Mouse (Mus musculus): ENCODE measurements around the gene Sim2.

The Sim2 gene

DNA sequence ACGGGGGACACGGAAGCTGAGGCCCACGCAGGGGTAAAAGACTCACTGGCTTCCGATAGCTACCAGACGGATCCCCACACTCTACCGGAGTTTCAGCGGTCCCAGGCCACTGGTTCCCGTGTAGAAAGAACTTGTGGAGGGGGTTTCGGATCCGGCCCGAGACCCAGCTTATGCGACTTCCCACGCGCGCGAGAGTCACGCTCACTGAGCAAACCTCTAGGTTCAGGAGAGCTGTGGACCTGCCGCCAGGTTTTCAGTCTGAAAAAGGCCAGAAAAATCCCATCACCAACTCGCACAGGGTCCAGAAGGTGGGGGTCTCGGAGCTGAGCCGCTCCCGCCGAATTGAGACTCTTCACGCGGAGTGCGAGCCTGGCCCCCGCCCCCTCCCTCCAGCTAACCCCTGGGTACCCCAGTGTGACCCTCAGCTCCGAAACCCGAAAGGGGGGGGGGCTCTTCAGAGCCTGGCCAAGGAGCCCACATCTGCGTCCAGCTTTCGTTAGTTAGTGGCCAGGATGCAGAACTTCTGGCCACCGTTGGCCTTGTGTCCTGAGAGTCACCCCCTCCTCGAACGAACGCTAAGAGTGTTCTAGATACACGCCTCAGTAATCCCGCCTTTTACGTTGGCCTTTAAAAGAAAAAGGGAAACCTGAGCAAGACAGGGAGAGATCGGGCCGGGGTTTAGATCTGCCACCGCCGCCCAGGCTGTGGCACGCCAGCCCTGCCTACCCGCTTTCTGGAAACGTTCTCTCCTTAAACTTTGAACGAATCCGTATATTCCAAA is 5.5 kb upstream of the Sim2 start:
- DNase-seq: no peak

DNA sequence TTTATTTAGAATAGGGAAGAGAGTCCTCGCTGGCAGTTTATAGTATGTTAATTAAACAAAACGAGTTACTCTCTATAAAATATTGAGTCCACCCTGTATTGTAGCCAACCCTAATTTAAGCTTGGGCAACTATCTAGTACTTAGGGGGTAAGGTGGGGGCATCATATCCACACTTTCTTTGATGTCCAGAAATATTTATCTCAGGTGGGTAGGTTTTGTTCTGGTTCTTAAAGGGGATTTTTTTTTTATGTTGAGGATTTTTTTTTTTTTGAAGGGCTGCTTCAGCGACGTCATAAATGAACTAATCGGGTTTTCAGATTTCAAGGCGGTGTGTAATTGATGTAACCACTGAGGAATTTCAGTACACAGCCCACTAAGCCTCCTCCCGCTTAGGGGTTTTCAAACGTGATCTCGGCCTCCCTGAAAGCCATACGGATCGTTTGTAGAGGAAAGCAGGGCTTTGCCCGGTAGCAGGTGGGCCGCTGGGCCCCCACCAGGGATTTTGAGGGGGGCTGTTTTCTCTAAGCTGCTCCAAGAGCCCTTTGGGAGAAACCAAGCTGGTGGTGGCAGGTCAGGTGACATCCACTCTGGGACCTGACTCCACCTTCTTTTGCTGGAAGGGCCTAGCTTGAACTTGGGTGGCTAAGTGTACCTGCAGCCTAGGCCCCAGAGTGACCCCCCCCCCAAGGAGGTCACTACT is 4.7 kb upstream of the Sim2 start:
- no peak for DNase-seq

- DNase-seq: no peak
Observed at GRCm38 (mm10) chr16:94081596-94081995, 3.1 kb upstream of the Sim2 start.

GRCm38 (mm10) chr16:94081996-94082708 is 2.6 kb upstream of the Sim2 start:
- no peak for DNase-seq

- no peak for DNase-seq
Observed at GRCm38 (mm10) chr16:94082960-94083847, 1.5 kb upstream of the Sim2 start.

GRCm38 (mm10) chr16:94083848-94084525 is 744 bp upstream of the Sim2 start:
- no peak for DNase-seq

DNA sequence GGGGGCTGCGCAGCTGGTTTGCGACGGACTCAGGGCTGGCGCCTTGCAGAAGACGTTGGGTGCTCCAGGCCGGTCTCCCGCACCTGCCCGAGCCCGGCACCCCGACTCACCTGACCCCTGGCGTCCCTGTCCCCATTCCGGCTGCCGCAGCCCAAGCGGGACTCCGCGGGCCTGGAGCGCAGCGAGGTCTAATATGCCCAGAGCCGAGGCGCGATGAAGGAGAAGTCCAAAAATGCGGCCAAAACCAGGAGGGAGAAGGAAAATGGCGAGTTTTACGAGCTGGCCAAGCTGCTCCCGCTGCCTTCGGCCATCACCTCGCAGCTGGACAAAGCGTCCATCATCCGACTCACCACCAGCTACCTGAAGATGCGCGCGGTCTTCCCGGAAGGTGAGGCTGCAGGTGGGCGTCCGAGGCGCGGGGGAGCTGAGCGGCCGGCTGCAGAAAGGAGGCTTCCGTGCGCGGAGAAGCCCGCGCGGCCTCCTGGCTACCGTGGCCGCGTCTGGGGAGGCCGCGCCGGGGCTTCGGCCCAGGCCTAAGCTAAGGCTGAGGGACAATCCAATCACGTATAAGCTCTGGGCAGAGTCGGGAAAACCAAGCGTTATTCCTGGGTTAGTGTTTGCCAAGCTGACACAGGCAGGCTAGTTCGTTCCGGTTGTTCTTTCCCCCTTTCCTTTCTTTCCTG is 1.0 kb downstream of the Sim2 start:
- no peak for DNase-seq

GRCm38 (mm10) chr16:94086701-94087569 is 2.2 kb downstream of the Sim2 start:
- DNase-seq: no peak

- DNase-seq: no peak
Observed at GRCm38 (mm10) chr16:94087570-94088225, 3.0 kb downstream of the Sim2 start.

GRCm38 (mm10) chr16:94088226-94088748 is 3.6 kb downstream of the Sim2 start:
- DNase-seq: no peak

DNA sequence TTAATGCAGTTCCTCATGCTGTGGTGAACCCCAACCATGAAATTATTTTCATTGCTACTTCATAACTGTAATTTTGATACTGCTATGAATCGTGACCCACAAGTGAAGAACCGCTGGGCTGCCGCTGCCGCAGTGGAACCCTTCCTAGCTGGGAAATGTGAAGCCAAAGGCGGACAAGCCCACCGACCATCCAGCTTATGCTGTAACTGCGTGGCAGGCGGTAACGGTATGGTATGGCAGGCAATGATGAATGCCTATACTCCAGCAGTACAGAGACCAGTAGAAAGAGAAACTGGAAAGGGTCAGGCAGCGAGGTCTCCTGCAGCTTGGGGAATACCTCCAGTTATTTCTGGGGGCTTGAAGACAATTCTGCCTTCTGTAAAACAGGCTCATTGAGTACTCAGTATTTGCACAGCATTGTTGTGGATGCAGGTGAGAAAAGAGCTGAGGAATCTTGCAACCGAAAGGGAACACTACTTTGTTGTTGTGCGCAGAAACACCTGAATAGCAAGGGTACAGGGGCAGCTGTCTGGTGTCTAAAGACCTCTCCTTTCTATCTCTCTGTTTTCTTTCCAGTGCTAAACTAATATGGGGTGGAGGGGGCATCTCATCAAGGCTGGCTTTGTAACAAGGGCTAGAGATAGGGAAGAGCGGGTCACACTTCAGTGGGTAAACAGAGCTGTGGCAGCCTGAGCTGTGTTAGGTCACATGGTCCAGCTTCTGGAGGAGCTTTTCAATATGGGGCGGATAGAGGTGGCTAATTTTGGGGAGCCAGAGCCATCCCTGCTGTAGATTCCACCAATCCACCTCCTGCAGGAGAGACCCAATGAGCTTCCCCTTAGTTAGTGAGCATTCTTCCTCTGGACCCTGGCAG is 4.3 kb downstream of the Sim2 start:
- DNase-seq: no peak

DNA sequence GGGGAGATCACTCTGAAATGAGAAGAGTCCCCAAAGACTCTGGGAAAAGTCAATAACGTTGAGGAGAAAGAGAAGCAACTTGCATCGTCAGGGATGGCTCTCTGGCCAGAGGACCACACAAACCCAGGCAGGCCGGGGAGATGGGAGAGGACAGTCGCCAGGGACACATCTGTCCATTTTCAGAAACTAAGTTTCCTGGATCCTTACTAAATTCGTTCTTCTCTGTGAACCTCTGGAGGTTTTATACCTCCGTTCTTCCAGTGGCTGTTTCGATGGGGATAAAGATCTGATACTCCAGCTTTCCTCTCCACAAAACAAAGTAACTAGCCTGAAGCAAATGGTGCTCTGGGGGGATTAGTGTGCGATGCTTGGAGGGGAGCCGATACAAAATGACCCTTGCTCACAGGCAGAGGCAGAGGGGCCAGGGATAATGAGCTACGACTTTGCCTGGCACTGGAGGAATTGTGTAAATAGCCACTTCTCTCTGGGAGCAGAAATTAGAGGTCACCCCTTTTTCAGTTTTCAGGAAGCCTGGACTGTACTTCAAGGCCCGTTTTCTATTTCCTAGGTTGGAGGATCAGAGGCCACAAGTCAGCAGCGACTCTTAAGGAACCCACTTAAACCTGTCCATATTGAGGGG is 7.9 kb downstream of the Sim2 start:
- DNase-seq: no peak

- DNase-seq: no peak
Observed at GRCm38 (mm10) chr16:94093151-94093863, 8.6 kb downstream of the Sim2 start.

- DNase-seq: no peak
Observed at GRCm38 (mm10) chr16:94094251-94095108, 9.7 kb downstream of the Sim2 start.

DNA sequence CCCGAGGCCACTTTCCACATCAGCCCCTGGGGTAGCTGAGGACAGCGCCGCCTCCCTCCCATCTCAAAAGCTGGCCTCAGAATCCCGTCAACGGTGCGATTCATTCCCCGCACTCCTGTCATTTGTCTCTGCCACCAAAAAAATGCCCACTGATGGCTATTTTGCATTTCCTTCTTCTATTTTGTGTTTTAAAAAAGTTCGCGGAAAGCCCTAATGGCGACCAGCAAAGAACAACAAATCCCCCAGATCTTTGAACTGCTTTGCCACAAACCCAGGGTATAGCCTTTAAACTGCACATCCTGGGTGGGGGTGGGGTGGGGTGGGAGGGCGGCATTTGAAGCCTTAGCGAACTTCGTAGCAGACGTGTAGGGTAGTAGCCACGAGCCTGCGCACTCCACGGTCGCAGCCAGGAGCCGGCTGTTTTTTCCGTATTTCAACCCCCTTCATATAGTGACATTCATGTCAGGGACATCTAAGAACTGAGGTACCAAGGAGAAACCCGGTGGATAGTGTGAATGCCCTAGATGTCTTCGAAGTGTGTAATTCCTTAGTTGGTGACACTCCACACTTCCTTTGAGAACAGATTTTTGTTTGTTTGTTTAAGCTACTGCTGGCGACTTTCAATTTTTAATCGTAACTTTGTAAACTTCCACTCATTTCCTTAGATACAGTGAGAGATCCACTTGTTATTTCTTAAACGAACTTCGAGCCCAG is 10.5 kb downstream of the Sim2 start:
- no peak for DNase-seq

DNA sequence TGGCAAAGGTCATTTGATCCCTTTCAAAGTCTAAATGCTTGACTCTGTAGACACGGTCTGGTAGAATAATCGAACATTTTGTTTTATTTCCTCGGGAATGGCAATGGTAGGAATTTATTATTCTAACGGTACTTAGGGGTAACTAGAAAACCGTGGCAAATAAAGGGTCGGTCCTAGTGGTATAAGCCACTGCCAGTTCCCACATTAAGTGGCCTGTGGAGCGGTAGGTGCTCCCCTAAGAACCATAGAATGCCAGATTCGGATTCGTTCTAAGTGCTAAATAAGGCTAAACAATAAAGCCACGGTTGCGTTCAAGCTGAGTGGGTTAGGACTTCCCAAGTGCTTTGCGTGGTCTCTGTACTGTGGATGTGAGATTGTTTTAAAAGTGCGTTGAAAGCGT is 11.7 kb downstream of the Sim2 start:
- DNase-seq: no peak
